ENCODE assay signal across 16 mouse cellular contexts in the genomic region with DNA sequence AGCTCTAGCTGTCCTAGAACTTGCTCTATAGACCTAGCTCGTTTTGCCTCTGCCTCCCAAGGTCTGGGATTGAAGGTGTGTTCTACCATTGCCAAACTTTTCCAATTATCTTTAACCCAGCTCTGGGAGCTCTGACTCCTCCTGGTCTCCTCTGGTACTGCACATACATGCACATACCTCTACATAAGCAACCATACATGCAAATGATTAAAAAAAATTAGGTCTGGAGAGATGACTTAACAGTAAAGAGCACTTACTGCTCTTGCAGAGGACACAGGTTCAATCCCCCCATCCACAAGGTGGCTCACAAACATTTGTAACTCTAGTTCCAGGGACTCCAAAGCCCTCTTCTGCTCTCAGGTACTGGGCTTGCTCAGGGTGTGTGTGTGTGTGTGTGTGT. TPM values are rescaled to one million over a fixed set of nuclear protein-coding genes. Genes with fewer than 3 reads are reported as not detected.
DNase-seq lines count a peak whose midpoint lies in the region; ATAC-seq and TF ChIP-seq lines count a peak whose summit lies in the region.
"Had no signal": no experiment of that assay in that cellular context is flagged by ENCODE, and none has a peak within 500 bp of the region (broad histone marks: within the 10 kb centered on the region; RNA-seq: fewer than 3 reads in every experiment).

No protein-coding gene starts in this region.

- ATAC-seq in embryonic facial prominence, embryonic 11.5 days (replicated peaks; ENCODE audit: insufficient number of reproducible peaks, low FRiP score, low TSS enrichment, low read depth), result no peak
- no peak for ATAC-seq in midbrain, embryonic 11.5 days (ENCODE audit: low FRiP score)
- ATAC-seq in midbrain, embryonic 16.5 days, result no peak
- no peak for ATAC-seq in Patski
- ATAC-seq: activated CD4-positive, CD25-positive, alpha-beta regulatory T cell, adult 4 months; forebrain, embryonic 16.5 days had no signal

- no peak overlapping the region for H3K27ac ChIP-seq in embryonic facial prominence, embryonic 11.5 days (replicated peaks; ENCODE audit: low read depth, low read length)
- H3K27ac ChIP-seq in embryonic facial prominence, embryonic 10.5 days (replicated peaks), result no peak overlapping the region
- no peak overlapping the region for H3K27ac ChIP-seq in midbrain, embryonic 11.5 days (ENCODE audit: low read depth, low read length)
- no peak overlapping the region for H3K27ac ChIP-seq in midbrain, embryonic 16.5 days (ENCODE audit: low read length)
- H3K27ac ChIP-seq: hindbrain, embryonic 15.5 days; midbrain, embryonic 12.5 days had no signal

- CTCF ChIA-PET in Patski (lab: Charles Lee), result interaction anchor here (0.7 to 1.8 kb wide), 3 partner anchors 12 to 13 kb away, joined by 3 to 4 read pairs (median 3); no protein-coding TSS in a partner anchor

- H3K4me2 ChIP-seq in embryonic facial prominence, embryonic 11.5 days (ENCODE audit: low read depth, low read length), result no peak overlapping the region
- no peak overlapping the region for H3K4me2 ChIP-seq in midbrain, embryonic 11.5 days
- H3K4me2 ChIP-seq in midbrain, embryonic 16.5 days (ENCODE audit: low read length), result no peak overlapping the region
- H3K4me2 ChIP-seq: hindbrain, embryonic 15.5 days; midbrain, embryonic 12.5 days had no signal

- H3K9ac ChIP-seq in embryonic facial prominence, embryonic 11.5 days (replicated peaks; ENCODE audit: low read length), result no peak overlapping the region
- no peak overlapping the region for H3K9ac ChIP-seq in midbrain, embryonic 11.5 days (ENCODE audit: low read length)
- H3K9ac ChIP-seq in midbrain, embryonic 16.5 days (ENCODE audit: low read depth, low read length), result no peak overlapping the region
- H3K9ac ChIP-seq: hindbrain, embryonic 15.5 days; midbrain, embryonic 12.5 days had no signal

- H3K36me3 ChIP-seq in embryonic facial prominence, embryonic 11.5 days (replicated peaks; ENCODE audit: control insufficient read depth, insufficient read depth, low read depth, low read length), result peaks cover 3% of the 10 kb centered on the region; the same call in 1 of the 2 replicates
- peaks cover 6% of the 10 kb centered on the region for H3K36me3 ChIP-seq in embryonic facial prominence, embryonic 10.5 days (replicated peaks)
- no peaks in the 10 kb centered on the region for H3K36me3 ChIP-seq in midbrain, embryonic 11.5 days (ENCODE audit: control insufficient read depth, insufficient read depth, low read length)
- H3K36me3 ChIP-seq in midbrain, embryonic 16.5 days (ENCODE audit: control insufficient read depth, insufficient read depth, low read length), result peaks cover 4% of the 10 kb centered on the region; the same call in 1 of the 2 replicates

- peak; percentile 43 for TF ChIP-seq CTCF in Patski (IDR thresholded peaks at IDR 0.05)

- in situ Hi-C loops in Patski (cut with MboI; ENCODE audit: low pct_unique_long_range_greater_than_20kb), result no loop called here

- no peak overlapping the region for H3K4me3 ChIP-seq in embryonic facial prominence, embryonic 11.5 days (ENCODE audit: low read depth, low read length)
- H3K4me3 ChIP-seq in embryonic facial prominence, embryonic 10.5 days, result no peak overlapping the region
- H3K4me3 ChIP-seq in midbrain, embryonic 11.5 days (ENCODE audit: low read depth, low read length), result no peak overlapping the region
- H3K4me3 ChIP-seq in midbrain, embryonic 16.5 days (ENCODE audit: low read depth, low read length), result no peak overlapping the region
- H3K4me3 ChIP-seq: hindbrain, embryonic 15.5 days; midbrain, embryonic 12.5 days had no signal

- H3K27me3 ChIP-seq in embryonic facial prominence, embryonic 11.5 days (ENCODE audit: control insufficient read depth, insufficient read depth, low read length), result no peaks in the 10 kb centered on the region
- no peaks in the 10 kb centered on the region for H3K27me3 ChIP-seq in embryonic facial prominence, embryonic 10.5 days (replicated peaks; ENCODE audit: low read depth, poor library complexity, severe bottlenecking)
- no peaks in the 10 kb centered on the region for H3K27me3 ChIP-seq in midbrain, embryonic 11.5 days (ENCODE audit: control insufficient read depth, insufficient read depth, low read length)
- no peaks in the 10 kb centered on the region for H3K27me3 ChIP-seq in midbrain, embryonic 16.5 days (ENCODE audit: control insufficient read depth, insufficient read depth, low read depth, low read length)
- H3K27me3 ChIP-seq in Patski, result no peaks in the 10 kb centered on the region
- H3K27me3 ChIP-seq: hindbrain, embryonic 15.5 days; midbrain, embryonic 12.5 days had no signal

- POLR2A ChIA-PET in Patski (lab: Charles Lee), result no interaction called here

- no peaks in the 10 kb centered on the region for H3K9me3 ChIP-seq in embryonic facial prominence, embryonic 11.5 days (replicated peaks; ENCODE audit: control insufficient read depth, low read length)
- no peaks in the 10 kb centered on the region for H3K9me3 ChIP-seq in embryonic facial prominence, embryonic 10.5 days
- H3K9me3 ChIP-seq in midbrain, embryonic 11.5 days (ENCODE audit: control insufficient read depth, low read length), result no peaks in the 10 kb centered on the region
- no peaks in the 10 kb centered on the region for H3K9me3 ChIP-seq in midbrain, embryonic 16.5 days (replicated peaks; ENCODE audit: control insufficient read depth, low read length, poor library complexity, severe bottlenecking)
- H3K9me3 ChIP-seq: hindbrain, embryonic 15.5 days; midbrain, embryonic 12.5 days had no signal

- peak; percentile 9 for DNase-seq in embryonic facial prominence, embryonic 11.5 days (ENCODE audit: low spot score)
- DNase-seq in embryonic facial prominence, embryonic 10.5 days (ENCODE audit: low spot score), result no peak
- DNase-seq in midbrain, embryonic 11.5 days (ENCODE audit: low spot score, missing footprints), result peak; percentile 76
- DNase-seq in Patski (ENCODE audit: low read depth, low spot score), result no peak
- DNase-seq in thymus, postnatal 14 days, result peak; percentile 47
- no peak for DNase-seq in cerebellum, adult 9-10 months
- DNase-seq in heart, adult 8-10 months (ENCODE audit: low spot score), result no peak
- DNase-seq: cerebellum, adult 11 months; gastrocnemius, postnatal 36 days; lung, postnatal 14 days; right cerebral cortex, postnatal 4 days had no signal

- no peaks in the 10 kb centered on the region for H3K4me1 ChIP-seq in embryonic facial prominence, embryonic 11.5 days (ENCODE audit: control insufficient read depth, insufficient read depth, low read length)
- peaks cover 13% of the 10 kb centered on the region for H3K4me1 ChIP-seq in embryonic facial prominence, embryonic 10.5 days
- peaks cover 4% of the 10 kb centered on the region; the same call in 1 of the 2 replicates for H3K4me1 ChIP-seq in midbrain, embryonic 11.5 days (ENCODE audit: control insufficient read depth, insufficient read depth, low read length)
- H3K4me1 ChIP-seq in midbrain, embryonic 16.5 days (ENCODE audit: control insufficient read depth, insufficient read depth, low read length), result peaks cover 14% of the 10 kb centered on the region

- WGBS in embryonic facial prominence, embryonic 11.5 days, result 72% methylated on average over 1 of the region's 1 CpGs
- WGBS in embryonic facial prominence, embryonic 10.5 days, result 72% methylated on average over 1 of the region's 1 CpGs
- 62% methylated on average over 1 of the region's 1 CpGs for WGBS in midbrain, embryonic 11.5 days
- 65% methylated on average over 1 of the region's 1 CpGs for WGBS in midbrain, embryonic 16.5 days

RNA-seq across cellular contexts. Expression of a gene that starts 2.8 kb away (rescaled TPM):
- polyA plus RNA-seq in embryonic facial prominence, embryonic 11.5 days (2014; fragmentation: Nextera tagmentation; extraction: Ambion mirVana), result 489 and 493 TPM in 2 replicates
- 477 and 502 TPM in 2 replicates for polyA plus RNA-seq in embryonic facial prominence, embryonic 10.5 days (2016; fragmentation: Nextera tagmentation; extraction: Ambion mirVana)
- polyA plus RNA-seq in midbrain, embryonic 11.5 days (2014; fragmentation: Nextera tagmentation; extraction: Ambion mirVana), result 497 and 528 TPM in 2 replicates
- 520 and 546 TPM in 2 replicates for polyA plus RNA-seq in midbrain, embryonic 16.5 days (2015; fragmentation: Nextera tagmentation; extraction: Ambion mirVana)
- 305 TPM for polyA plus RNA-seq in Patski (2021)
- total RNA-seq in heart, adult 8-10 months (2022), result 100 to 1,000 TPM; 151 to 179 (median 164) TPM

RNA-seq across cellular contexts. Expression of a gene that starts 25.9 kb away (rescaled TPM):
- 49.7 and 50.6 TPM in 2 replicates for polyA plus RNA-seq in embryonic facial prominence, embryonic 11.5 days (2014; fragmentation: Nextera tagmentation; extraction: Ambion mirVana)
- 48.5 and 48.7 TPM in 2 replicates for polyA plus RNA-seq in embryonic facial prominence, embryonic 10.5 days (2016; fragmentation: Nextera tagmentation; extraction: Ambion mirVana)
- 54.9 and 65.9 TPM in 2 replicates for polyA plus RNA-seq in midbrain, embryonic 11.5 days (2014; fragmentation: Nextera tagmentation; extraction: Ambion mirVana)
- polyA plus RNA-seq in midbrain, embryonic 16.5 days (2015; fragmentation: Nextera tagmentation; extraction: Ambion mirVana), result 48.3 and 50.7 TPM in 2 replicates
- 38.1 TPM for polyA plus RNA-seq in Patski (2021)
- total RNA-seq in heart, adult 8-10 months (2022), result 10 to 100 TPM; 30.7 to 39.8 (median 35.3) TPM

RNA-seq across cellular contexts. Expression of a gene that starts 44.8 kb away (rescaled TPM):
- polyA plus RNA-seq in embryonic facial prominence, embryonic 11.5 days (2014; fragmentation: Nextera tagmentation; extraction: Ambion mirVana), result 19.0 and 21.0 TPM in 2 replicates
- 21.9 and 26.3 TPM in 2 replicates for polyA plus RNA-seq in embryonic facial prominence, embryonic 10.5 days (2016; fragmentation: Nextera tagmentation; extraction: Ambion mirVana)
- polyA plus RNA-seq in midbrain, embryonic 11.5 days (2014; fragmentation: Nextera tagmentation; extraction: Ambion mirVana), result 18.5 and 18.6 TPM in 2 replicates
- polyA plus RNA-seq in midbrain, embryonic 16.5 days (2015; fragmentation: Nextera tagmentation; extraction: Ambion mirVana), result 63.4 and 69.5 TPM in 2 replicates
- polyA plus RNA-seq in Patski (2021), result 42.8 TPM
- 10 to 100 TPM in 3 of 4 experiments, 1 to 10 TPM in 1; 8.9 to 12.5 (median 11.3) TPM for total RNA-seq in heart, adult 8-10 months (2022)

Comparison
In these comparisons a context has a peak if more than half of its experiments do, and no peak if none do; other contexts are left out.
1. DNase-seq: peak in embryonic facial prominence, embryonic 11.5 days (single experiment), midbrain, embryonic 11.5 days (single experiment) and thymus, postnatal 14 days (single experiment); none in embryonic facial prominence, embryonic 10.5 days (single experiment), Patski (single experiment), cerebellum, adult 9-10 months (single experiment) and heart, adult 8-10 months (single experiment).